Mouse (Mus musculus): Measurements from ENCODE around the gene Nr1d1.

GRCm38 (mm10) chr11:98725926-98726506 lies 49.1 kb downstream of the Nr1d1 start:
- TF ChIP-seq POLR2A (IDR thresholded peaks at IDR 0.05; ENCODE audit: low read depth, low read length) (no peak), CTCF (IDR thresholded peaks at IDR 0.05; ENCODE audit: borderline replicate concordance, insufficient read depth, low read length) (no peak)

All from embryonic fibroblast, embryonic 13.5 days (primary cell).